ENCODE assay signal across 8 mouse cellular contexts in the genomic region with DNA sequence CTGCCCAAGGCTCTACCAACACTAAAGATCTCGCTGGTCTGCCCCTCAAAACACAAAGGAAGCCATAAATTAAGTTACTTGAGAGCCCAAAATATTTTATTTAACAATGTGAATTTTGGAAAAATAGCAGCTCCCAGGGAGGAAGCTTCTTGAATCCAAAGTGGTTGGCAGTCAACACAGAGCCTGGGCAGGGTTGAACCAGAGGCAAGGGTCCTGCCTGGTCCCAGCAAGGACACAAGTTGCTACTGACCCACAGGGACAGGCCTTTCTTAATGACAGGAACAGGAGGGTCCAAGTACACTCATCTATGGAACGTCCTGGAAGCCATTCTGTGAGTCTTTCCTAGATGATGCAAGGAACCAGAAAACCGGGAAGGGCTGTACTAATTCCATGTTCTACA. TPM values are rescaled to one million over a fixed set of nuclear protein-coding genes. Genes with fewer than 3 reads are reported as not detected.
DNase-seq lines count a peak whose midpoint lies in the region; ATAC-seq lines count a peak whose summit lies in the region.

No protein-coding gene starts in this region.

- H3K36me3 ChIP-seq in heart, embryonic 16.5 days (ENCODE audit: control insufficient read depth, insufficient read depth): peaks cover 16% of the 10 kb centered on the region
- H3K36me3 ChIP-seq in embryonic facial prominence, embryonic 10.5 days (replicated peaks): peaks cover 83% of the 10 kb centered on the region
- peaks cover 57% of the 10 kb centered on the region for H3K36me3 ChIP-seq in hindbrain, embryonic 12.5 days
- H3K36me3 ChIP-seq in midbrain, embryonic 12.5 days: peaks cover 54% of the 10 kb centered on the region

- no peak overlapping the region for H3K27ac ChIP-seq in heart, embryonic 16.5 days (ENCODE audit: low read length)
- peak overlapping the region; percentile 94 for H3K27ac ChIP-seq in embryonic facial prominence, embryonic 10.5 days (replicated peaks)
- H3K27ac ChIP-seq in hindbrain, embryonic 12.5 days: no peak overlapping the region
- H3K27ac ChIP-seq in midbrain, embryonic 12.5 days (replicated peaks): no peak overlapping the region

- no peak overlapping the region for H3K9ac ChIP-seq in heart, embryonic 16.5 days (ENCODE audit: low read length)
- H3K9ac ChIP-seq in hindbrain, embryonic 12.5 days: no peak overlapping the region; the same call in 1 of the 2 replicates
- peak overlapping the region; percentile 90 for H3K9ac ChIP-seq in midbrain, embryonic 12.5 days (replicated peaks)

- H3K9me3 ChIP-seq in heart, embryonic 16.5 days (replicated peaks; ENCODE audit: control insufficient read depth, low read length): no peaks in the 10 kb centered on the region
- H3K9me3 ChIP-seq in embryonic facial prominence, embryonic 10.5 days: no peaks in the 10 kb centered on the region
- no peaks in the 10 kb centered on the region for H3K9me3 ChIP-seq in hindbrain, embryonic 12.5 days (replicated peaks)
- H3K9me3 ChIP-seq in midbrain, embryonic 12.5 days: no peaks in the 10 kb centered on the region

- H3K27me3 ChIP-seq in heart, embryonic 16.5 days (ENCODE audit: control insufficient read depth, insufficient read depth, low read length): no peaks in the 10 kb centered on the region
- H3K27me3 ChIP-seq in embryonic facial prominence, embryonic 10.5 days (replicated peaks; ENCODE audit: low read depth, poor library complexity, severe bottlenecking): no peaks in the 10 kb centered on the region
- no peaks in the 10 kb centered on the region for H3K27me3 ChIP-seq in hindbrain, embryonic 12.5 days
- no peaks in the 10 kb centered on the region for H3K27me3 ChIP-seq in midbrain, embryonic 12.5 days

- H3K4me3 ChIP-seq in heart, embryonic 16.5 days (ENCODE audit: low read length): peak overlapping the region; percentile 90
- peak overlapping the region; percentile 89 for H3K4me3 ChIP-seq in embryonic facial prominence, embryonic 10.5 days
- H3K4me3 ChIP-seq in hindbrain, embryonic 12.5 days: no peak overlapping the region; the same call in 1 of the 2 replicates
- H3K4me3 ChIP-seq in midbrain, embryonic 12.5 days: peak overlapping the region; percentile 91

- no peak for DNase-seq in heart, postnatal 36 days
- no peak for DNase-seq in embryonic facial prominence, embryonic 10.5 days (ENCODE audit: low spot score)
- DNase-seq in cerebellum, adult 9-11 months: no peak
- DNase-seq in cerebellum, postnatal 25 days: no peak
- DNase-seq in ovary, postnatal 36 days (ENCODE audit: low spot score): no peak

- H3K4me1 ChIP-seq in heart, embryonic 16.5 days (ENCODE audit: control insufficient read depth, insufficient read depth, low read length): peaks cover 33% of the 10 kb centered on the region
- H3K4me1 ChIP-seq in embryonic facial prominence, embryonic 10.5 days: peaks cover 47% of the 10 kb centered on the region
- H3K4me1 ChIP-seq in hindbrain, embryonic 12.5 days: peaks cover 40% of the 10 kb centered on the region
- H3K4me1 ChIP-seq in midbrain, embryonic 12.5 days: peaks cover 33% of the 10 kb centered on the region

- ATAC-seq in heart, embryonic 16.5 days (replicated peaks; ENCODE audit: extremely low read depth, insufficient read depth, low FRiP score): no peak
- peak; percentile 49 for ATAC-seq in hindbrain, embryonic 12.5 days (ENCODE audit: low FRiP score)
- peak; percentile 25; the same call in 1 of the 2 replicates for ATAC-seq in midbrain, embryonic 12.5 days (ENCODE audit: low FRiP score, low read depth)

- peak overlapping the region; percentile 71 for H3K4me2 ChIP-seq in heart, embryonic 16.5 days (ENCODE audit: low read depth, low read length)
- H3K4me2 ChIP-seq in hindbrain, embryonic 12.5 days (replicated peaks): peak overlapping the region; percentile 97; the same call in 1 of the 2 replicates
- H3K4me2 ChIP-seq in midbrain, embryonic 12.5 days (replicated peaks): peak overlapping the region; percentile 95; the same call in 1 of the 2 replicates

- intact Hi-C loops in heart, postnatal 36 days (cut with DNase I): loop anchor here (2.0 to 5.0 kb wide), 2 partner anchors 21 to 82 kb away; partner anchors contain the start of genes Entr1 and Pmpca

- 57% methylated on average over 3 of the region's 3 CpGs for WGBS in heart, embryonic 16.5 days
- 58% methylated on average over 3 of the region's 3 CpGs for WGBS in embryonic facial prominence, embryonic 10.5 days
- 61% methylated on average over 3 of the region's 3 CpGs for WGBS in hindbrain, embryonic 12.5 days
- 63% methylated on average over 3 of the region's 3 CpGs for WGBS in midbrain, embryonic 12.5 days

RNA-seq across cellular contexts. Expression of gene Inpp5e, which starts 0.4 kb away (rescaled TPM):
- polyA plus RNA-seq in heart, embryonic 16.5 days (2015; fragmentation: Nextera tagmentation; extraction: Ambion mirVana): 15.0 and 15.3 TPM in 2 replicates
- total RNA-seq in heart, postnatal 36 days (2021): 10 to 100 TPM; 13.8 to 15.4 TPM
- polyA plus RNA-seq in embryonic facial prominence, embryonic 10.5 days (2016; fragmentation: Nextera tagmentation; extraction: Ambion mirVana): 28.6 and 31.8 TPM in 2 replicates
- 31.4 and 35.4 TPM in 2 replicates for polyA plus RNA-seq in hindbrain, embryonic 12.5 days (2016; fragmentation: Nextera tagmentation; extraction: Ambion mirVana)
- 31.4 and 33.8 TPM in 2 replicates for polyA plus RNA-seq in midbrain, embryonic 12.5 days (2016; fragmentation: Nextera tagmentation; extraction: Ambion mirVana)

RNA-seq across cellular contexts. Expression of gene Pmpca, which starts 20.2 kb away (rescaled TPM):
- 118 and 119 TPM in 2 replicates for polyA plus RNA-seq in heart, embryonic 16.5 days (2015; fragmentation: Nextera tagmentation; extraction: Ambion mirVana)
- 100 to 1,000 TPM; 137 to 154 TPM for total RNA-seq in heart, postnatal 36 days (2021)
- polyA plus RNA-seq in embryonic facial prominence, embryonic 10.5 days (2016; fragmentation: Nextera tagmentation; extraction: Ambion mirVana): 144 and 151 TPM in 2 replicates
- 107 and 110 TPM in 2 replicates for polyA plus RNA-seq in hindbrain, embryonic 12.5 days (2016; fragmentation: Nextera tagmentation; extraction: Ambion mirVana)
- 126 and 128 TPM in 2 replicates for polyA plus RNA-seq in midbrain, embryonic 12.5 days (2016; fragmentation: Nextera tagmentation; extraction: Ambion mirVana)

RNA-seq across cellular contexts. Expression of gene Entr1, which starts 20.2 kb away (rescaled TPM):
- 81.4 and 86.0 TPM in 2 replicates for polyA plus RNA-seq in heart, embryonic 16.5 days (2015; fragmentation: Nextera tagmentation; extraction: Ambion mirVana)
- 10 to 100 TPM; 43.4 to 48.2 TPM for total RNA-seq in heart, postnatal 36 days (2021)
- polyA plus RNA-seq in embryonic facial prominence, embryonic 10.5 days (2016; fragmentation: Nextera tagmentation; extraction: Ambion mirVana): 133 and 137 TPM in 2 replicates
- 179 and 188 TPM in 2 replicates for polyA plus RNA-seq in hindbrain, embryonic 12.5 days (2016; fragmentation: Nextera tagmentation; extraction: Ambion mirVana)
- 169 and 170 TPM in 2 replicates for polyA plus RNA-seq in midbrain, embryonic 12.5 days (2016; fragmentation: Nextera tagmentation; extraction: Ambion mirVana)

RNA-seq across cellular contexts. Expression of gene Snapc4, which starts 28.9 kb away (rescaled TPM):
- polyA plus RNA-seq in heart, embryonic 16.5 days (2015; fragmentation: Nextera tagmentation; extraction: Ambion mirVana): 14.8 and 18.5 TPM in 2 replicates
- 1 to 10 TPM; 8.5 to 9.3 TPM for total RNA-seq in heart, postnatal 36 days (2021)
- polyA plus RNA-seq in embryonic facial prominence, embryonic 10.5 days (2016; fragmentation: Nextera tagmentation; extraction: Ambion mirVana): 39.3 and 39.8 TPM in 2 replicates
- polyA plus RNA-seq in hindbrain, embryonic 12.5 days (2016; fragmentation: Nextera tagmentation; extraction: Ambion mirVana): 36.2 and 37.3 TPM in 2 replicates
- polyA plus RNA-seq in midbrain, embryonic 12.5 days (2016; fragmentation: Nextera tagmentation; extraction: Ambion mirVana): 36.9 and 41.5 TPM in 2 replicates

RNA-seq across cellular contexts. Expression of gene Sec16a, which starts 35.7 kb away (rescaled TPM):
- 14.5 and 14.8 TPM in 2 replicates for polyA plus RNA-seq in heart, embryonic 16.5 days (2015; fragmentation: Nextera tagmentation; extraction: Ambion mirVana)
- total RNA-seq in heart, postnatal 36 days (2021): 10 to 100 TPM; 36.9 to 39.1 TPM
- 30.4 and 32.1 TPM in 2 replicates for polyA plus RNA-seq in embryonic facial prominence, embryonic 10.5 days (2016; fragmentation: Nextera tagmentation; extraction: Ambion mirVana)
- polyA plus RNA-seq in hindbrain, embryonic 12.5 days (2016; fragmentation: Nextera tagmentation; extraction: Ambion mirVana): 32.3 and 35.3 TPM in 2 replicates
- polyA plus RNA-seq in midbrain, embryonic 12.5 days (2016; fragmentation: Nextera tagmentation; extraction: Ambion mirVana): 29.3 and 33.3 TPM in 2 replicates
